Mouse (Mus musculus) MN1 (cell line): ENCODE results near the gene Daxx.
"Not testable (repeated sequence)": the region's sequence is repeated elsewhere in the genome, so short reads cannot be mapped to it uniquely, and the experiment has no call there.

Source experiments
- DNase-seq: peaks from one replicate; pipeline ENCODE4 v3.0.0-alpha.2; 2016; ENCODE audit warnings: low spot score

Daxx gene

GRCm38 (mm10) chr17:33909077-33909868 lies at the start of gene Daxx:
Gene Daxx (plus strand): TSS chr17:33909414.
- DNase-seq, result peak; percentile 99

GRCm38 (mm10) chr17:33865330-33866030 lies 43.7 kb upstream of the Daxx start:
- peak; percentile 45 for DNase-seq

- DNase-seq, result not testable (repeated sequence)
These were observed 35.7 kb upstream of the Daxx start, which contains the start of gene Gm7029 for GRCm38 (mm10) chr17:33873537-33873936. Gene Gm7029 (plus strand): TSS chr17:33873837.

- no peak for DNase-seq
These were observed 34.8 kb upstream of the Daxx start for GRCm38 (mm10) chr17:33874411-33874810.

GRCm38 (mm10) chr17:33875797-33876196 lies 33.4 kb upstream of the Daxx start:
- DNase-seq, result peak; percentile 34

- DNase-seq, result not testable (repeated sequence)
These were observed 24.9 kb upstream of the Daxx start for GRCm38 (mm10) chr17:33884320-33884719.

- DNase-seq, result not testable (repeated sequence)
These were observed 21.4 kb upstream of the Daxx start for GRCm38 (mm10) chr17:33887802-33888201.

GRCm38 (mm10) chr17:33888230-33888629 lies 21.0 kb upstream of the Daxx start:
- DNase-seq, result not testable (repeated sequence)

GRCm38 (mm10) chr17:33889941-33890532 lies 19.2 kb upstream of the Daxx start:
- DNase-seq, result not testable (repeated sequence)

- DNase-seq, result peak; percentile 100
These were observed 18.6 kb upstream of the Daxx start, which contains the start of gene Kifc1 for GRCm38 (mm10) chr17:33890533-33891059. Gene Kifc1 (minus strand): TSS chr17:33890661.

- no peak for DNase-seq
These were observed 17.9 kb upstream of the Daxx start for GRCm38 (mm10) chr17:33891357-33891756.

GRCm38 (mm10) chr17:33891892-33892291 lies 17.3 kb upstream of the Daxx start:
- not testable (repeated sequence) for DNase-seq

- DNase-seq, result no peak
These were observed 16.8 kb upstream of the Daxx start for GRCm38 (mm10) chr17:33892429-33892828.

- DNase-seq, result not testable (repeated sequence)
These were observed 16.2 kb upstream of the Daxx start for GRCm38 (mm10) chr17:33893011-33893410.

GRCm38 (mm10) chr17:33897114-33897794 lies 12.0 kb upstream of the Daxx start:
- peak; percentile 81 for DNase-seq

GRCm38 (mm10) chr17:33898193-33898592 lies 11.0 kb upstream of the Daxx start:
- DNase-seq, result not testable (repeated sequence)

GRCm38 (mm10) chr17:33899642-33900041 lies 9.6 kb upstream of the Daxx start:
- no peak for DNase-seq

- DNase-seq, result peak; percentile 34
These were observed 8.8 kb upstream of the Daxx start for GRCm38 (mm10) chr17:33900281-33900988.

GRCm38 (mm10) chr17:33900989-33901314 lies 8.3 kb upstream of the Daxx start:
- no peak for DNase-seq

- no peak for DNase-seq
These were observed 7.6 kb upstream of the Daxx start for GRCm38 (mm10) chr17:33901653-33902052.

GRCm38 (mm10) chr17:33902079-33902478 lies 7.1 kb upstream of the Daxx start:
- DNase-seq, result no peak
